Mouse (Mus musculus) Patski (cell line): ENCODE measurements at regions not wholly inside any gene's neighbourhood (a gene's known extent, or its start where the extent isn't known, plus 50 kb on each side); places are given as distances from the start of the nearest gene placed in this dataset.
"Not testable (repeated sequence)": the region's sequence is repeated elsewhere in the genome, so short reads cannot be mapped to it uniquely, and the experiment has no call there.

Source experiments
- ATAC-seq: fragments of 100-300 bp; one replicate; pipeline ENCODE4 v1.8.0; 2021
- CTCF ChIA-PET: fragments of 350-600 bp; sonication (Branson Sonifier 250); formaldehyde crosslinking; loops from one replicate; lab custom pipeline; 2022; ENCODE audit warnings: inconsistent platforms; lab: Charles Lee
- POLR2A ChIA-PET: fragments of 350-600 bp; sonication (Branson Sonifier 250); formaldehyde crosslinking; loops from one replicate; lab custom pipeline; 2022; ENCODE audit warnings: antibody characterized with exemption, inconsistent platforms; lab: Charles Lee
- DNase-seq: peaks from one replicate; pipeline ENCODE4 v3.0.0-alpha.2; 2011; ENCODE audit warnings: low read depth, low spot score
- H3K27me3 ChIP-seq: fragments of 371-371 bp; one replicate; pipeline ENCODE4 v1.5.1; 2021
- CTCF ChIP-seq: fragments of 100-300 bp; IDR thresholded peaks from one replicate; pipeline ENCODE4 v1.5.1; 2021
- in situ Hi-C: fragments of 300-500 bp; cut with MboI; formaldehyde crosslinking; loops from 3 replicates; pipeline ENCODE4 v1.11.1; 2018; ENCODE audit warnings: low pct_unique_long_range_greater_than_20kb, mixed read lengths

GRCm38 (mm10) chr4:10707658-10708056 is 166.6 kb upstream of the 2610301B20Rik start:
- ChIA-PET CTCF (no interaction called here), POLR2A (no interaction called here)
- TF ChIP-seq CTCF, result no peak
- in situ Hi-C loops, result no loop called here
- no peak for DNase-seq
- no peak for ATAC-seq
- no peaks in the 10 kb centered on the region for H3K27me3 ChIP-seq

GRCm38 (mm10) chr4:10711939-10712533 is 162.3 kb upstream of the 2610301B20Rik start:
- H3K27me3 ChIP-seq, result no peaks in the 10 kb centered on the region
- no peak for TF ChIP-seq CTCF
- ChIA-PET CTCF (interaction anchor here (0.9 to 3.2 kb wide), 2 partner anchors 22 to 123 kb away, joined by 3 to 9 read pairs; no protein-coding TSS in a partner anchor), POLR2A (no interaction called here)
- ATAC-seq, result peak; percentile 90
- no peak for DNase-seq
- in situ Hi-C loops, result no loop called here

DNA sequence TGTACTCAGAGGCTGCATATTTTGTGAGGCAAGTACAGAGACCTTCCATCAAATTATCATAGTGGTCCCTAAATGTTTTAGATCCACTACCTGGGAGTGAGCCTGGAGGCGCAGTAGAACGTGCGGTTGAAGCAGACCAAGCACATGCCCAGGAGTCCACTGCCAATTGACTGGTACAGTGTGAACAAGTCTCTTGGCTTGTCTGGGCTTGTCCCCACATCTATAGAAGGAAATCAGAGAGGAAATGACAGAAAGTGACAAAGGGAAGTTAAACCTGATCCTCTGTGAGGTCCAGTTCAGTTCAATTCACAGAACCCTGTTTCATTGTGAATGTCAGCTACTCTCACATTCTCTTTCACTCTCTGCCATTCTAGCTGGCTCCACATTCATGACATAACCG is 151.0 kb upstream of the 2610301B20Rik start:
- ChIA-PET CTCF (no interaction called here), POLR2A (no interaction called here)
- H3K27me3 ChIP-seq, result no peaks in the 10 kb centered on the region
- TF ChIP-seq CTCF, result no peak
- DNase-seq (no peak), ATAC-seq (no peak)
- in situ Hi-C loops, result no loop called here

DNA sequence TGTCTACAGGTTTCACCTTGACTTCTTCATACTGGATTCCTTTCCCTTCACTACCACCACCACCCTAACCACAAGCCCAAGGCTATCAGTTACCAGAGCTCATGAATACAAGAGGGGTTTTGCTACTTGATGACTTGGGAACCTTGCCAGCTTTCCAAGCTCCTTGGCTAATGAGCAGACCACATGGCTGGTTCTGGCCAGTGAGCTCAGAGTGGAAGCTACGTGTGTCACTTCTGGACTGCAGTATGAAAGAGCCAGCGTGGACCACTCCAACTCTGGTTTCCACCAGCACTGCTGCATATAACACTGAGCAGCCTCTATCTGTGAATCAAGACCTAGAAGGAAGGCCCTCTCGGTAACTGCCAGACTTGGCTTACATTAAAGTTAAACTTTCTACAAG is 146.4 kb upstream of the 2610301B20Rik start:
- ChIA-PET POLR2A (no interaction called here), CTCF (no interaction called here)
- TF ChIP-seq CTCF, result no peak
- in situ Hi-C loops, result no loop called here
- DNase-seq (no peak), ATAC-seq (peak; percentile 36)
- no peaks in the 10 kb centered on the region for H3K27me3 ChIP-seq

DNA sequence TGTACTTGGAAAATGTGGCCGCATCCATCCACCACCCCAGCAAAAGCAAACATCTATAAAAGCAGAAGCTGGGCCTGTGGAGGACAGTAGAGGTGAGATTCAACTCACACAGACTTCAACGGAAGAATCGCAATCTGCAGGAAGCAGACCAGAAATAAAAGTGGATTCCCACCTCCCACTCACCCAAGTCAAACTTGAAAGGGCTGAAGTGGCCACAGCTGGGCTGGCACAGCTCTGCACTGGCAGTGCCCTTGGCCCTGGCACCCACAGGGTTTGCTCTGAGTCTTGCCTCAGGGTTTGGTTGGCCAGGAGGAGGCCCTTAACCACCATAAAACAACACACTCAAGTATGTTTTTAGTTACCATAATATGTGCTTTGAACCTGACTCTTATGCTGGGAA is 129.1 kb upstream of the 2610301B20Rik start:
- ChIA-PET CTCF (interaction anchor here (0.7 kb wide), 1 partner anchor 25 kb away, joined by 3 read pairs; no protein-coding TSS in a partner anchor), POLR2A (no interaction called here)
- H3K27me3 ChIP-seq, result no peaks in the 10 kb centered on the region
- no peak for TF ChIP-seq CTCF
- DNase-seq (no peak), ATAC-seq (no peak)
- in situ Hi-C loops, result no loop called here

- ChIA-PET CTCF (no interaction called here), POLR2A (no interaction called here)
- H3K27me3 ChIP-seq, result no peaks in the 10 kb centered on the region
- DNase-seq, result no peak
- in situ Hi-C loops, result no loop called here
- TF ChIP-seq CTCF, result no peak
- ATAC-seq, result no peak
Measured at GRCm38 (mm10) chr4:10748816-10749215, 125.5 kb upstream of the 2610301B20Rik start.

- in situ Hi-C loops, result not testable (repeated sequence)
Measured at GRCm38 (mm10) chr4:10750377-10751062, 123.8 kb upstream of the 2610301B20Rik start.

DNA sequence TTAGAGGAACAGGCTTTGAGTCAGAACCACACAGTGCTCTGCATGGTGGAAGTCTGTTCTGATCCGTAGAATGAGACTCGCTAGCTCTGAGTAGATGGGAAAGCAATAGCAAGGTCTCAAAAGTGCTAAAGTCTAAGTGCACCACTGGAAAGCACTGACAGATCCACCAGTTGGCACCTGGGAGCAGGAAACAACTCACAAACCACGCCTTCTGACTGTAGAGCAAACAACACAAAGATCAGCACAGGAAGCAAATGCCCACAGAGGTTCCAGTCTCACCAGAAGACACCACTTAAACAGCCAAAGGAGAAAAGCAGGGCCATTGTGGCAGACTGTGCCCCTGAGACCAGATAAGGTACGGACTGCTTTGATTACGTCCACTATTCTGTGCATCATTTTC is 121.1 kb upstream of the 2610301B20Rik start:
- no peak for TF ChIP-seq CTCF
- DNase-seq (no peak), ATAC-seq (no peak)
- CTCF ChIA-PET, result interaction anchor here (0.9 kb wide), 1 partner anchor 31 kb away, joined by 3 read pairs; no protein-coding TSS in a partner anchor
- POLR2A ChIA-PET, result no interaction called here
- H3K27me3 ChIP-seq, result no peaks in the 10 kb centered on the region
- in situ Hi-C loops, result no loop called here

More at GRCm38 (mm10) chr4:10750377-10751062, 123.8 kb upstream of the 2610301B20Rik start:
- CTCF ChIA-PET, H3K27me3 ChIP-seq, DNase-seq, POLR2A ChIA-PET, ATAC-seq: not testable (repeated sequence)

- H3K27me3 ChIP-seq, result no peaks in the 10 kb centered on the region
- TF ChIP-seq CTCF, result no peak
- in situ Hi-C loops, result no loop called here
- POLR2A ChIA-PET, result no interaction called here
- CTCF ChIA-PET, result no interaction called here
- ATAC-seq, result no peak
- DNase-seq, result no peak
Measured at GRCm38 (mm10) chr4:10759491-10759890, 114.8 kb upstream of the 2610301B20Rik start.

GRCm38 (mm10) chr4:10767676-10768075 is 106.6 kb upstream of the 2610301B20Rik start:
- H3K27me3 ChIP-seq, result no peaks in the 10 kb centered on the region
- ChIA-PET POLR2A (no interaction called here), CTCF (interaction anchor here (0.9 to 1.3 kb wide), 2 partner anchors 12 to 29 kb away, joined by 3 to 5 read pairs; no protein-coding TSS in a partner anchor)
- ATAC-seq (no peak), DNase-seq (no peak)
- no peak for TF ChIP-seq CTCF
- in situ Hi-C loops, result no loop called here

- ChIA-PET CTCF (interaction anchor here (1.1 to 1.3 kb wide), 3 partner anchors 13 to 25 kb away, joined by 3 read pairs; no protein-coding TSS in a partner anchor), POLR2A (no interaction called here)
- TF ChIP-seq CTCF, result no peak
- ATAC-seq (no peak), DNase-seq (no peak)
- in situ Hi-C loops, result no loop called here
- no peaks in the 10 kb centered on the region for H3K27me3 ChIP-seq
Measured at GRCm38 (mm10) chr4:10770026-10770643, 104.2 kb upstream of the 2610301B20Rik start.
